Mouse (Mus musculus) granulocyte monocyte progenitor cell, adult 5-6 weeks (primary cell): ENCODE results near the gene Pth1r. TPM values are rescaled to one million over a fixed set of nuclear protein-coding genes. Genes with fewer than 3 reads are reported as not detected.

Experiments used
- ATAC-seq: replicated peaks from 2 replicates; pipeline ENCODE4 v1.8.0; 2016; ENCODE audit warnings: mild to moderate bottlenecking, moderate TSS enrichment, inconsistent platforms; ENCODE audit not compliant: poor library complexity, severe bottlenecking
- total RNA-seq, 2 experiments: library from RNA; stranded (forward) in 1 of 2; stranded (reverse) in 1 of 2; fragments of 200-712, 200-1000 nt in 1 of 2; fragments of >200 nt in 1 of 2; fragmentation: Nextera tagmentation in 1 of 2; gene quantifications; 2 replicates each; pipeline ENCODE4 v1.2.3; 2014 to 2017

Pth1r gene
- total RNA-seq (2014; fragmentation: Nextera tagmentation) (1.2 TPM in 1 of 2 replicates, not detected in the other), total RNA-seq (2017) (0.10 and 2.5 TPM in 2 replicates)

DNA sequence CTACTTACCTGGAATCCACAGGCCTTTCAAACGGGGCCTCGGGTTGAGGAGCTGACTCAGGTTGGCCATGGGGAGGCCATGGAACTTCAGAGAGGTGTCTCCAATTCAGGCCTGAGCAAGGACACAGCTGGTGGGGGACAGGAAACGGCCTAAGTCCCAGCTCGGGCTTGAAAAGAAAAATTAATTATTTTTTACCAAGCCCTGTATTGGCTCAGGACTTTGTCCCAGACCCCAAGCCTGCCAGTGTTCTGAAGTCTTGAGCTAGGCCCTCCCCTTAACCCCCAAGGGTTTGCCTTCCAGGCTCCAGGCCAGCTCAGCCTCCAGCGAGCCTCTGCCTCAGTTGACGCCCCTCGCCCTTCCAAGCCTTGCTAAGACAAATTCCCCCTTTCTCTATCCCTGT, at the start of gene Pth1r:
TSS of gene Pth1r (minus strand) at position 185 of the 400 bp plus-strand sequence.
- ATAC-seq, result no peak

DNA sequence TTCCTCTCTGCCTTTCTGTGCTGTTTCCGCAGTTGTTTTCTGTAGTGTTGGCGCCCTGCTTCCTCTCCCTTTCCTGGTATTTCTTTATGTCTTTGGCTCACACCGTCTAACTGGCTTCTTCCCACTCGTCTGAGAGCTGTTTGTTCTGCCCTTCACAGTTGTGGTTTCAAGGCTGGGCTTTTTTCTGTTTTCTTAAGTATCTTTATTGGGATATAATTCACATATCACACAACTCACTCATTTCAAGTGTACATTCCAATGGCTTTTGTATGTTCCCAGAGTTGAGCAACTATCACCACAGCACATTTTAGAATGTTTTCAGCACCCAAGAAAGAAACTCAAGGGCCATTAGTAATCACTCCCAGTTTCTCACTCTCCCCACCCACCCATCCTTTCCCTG, 43.5 kb upstream of the Pth1r start:
- ATAC-seq, result no peak

DNA sequence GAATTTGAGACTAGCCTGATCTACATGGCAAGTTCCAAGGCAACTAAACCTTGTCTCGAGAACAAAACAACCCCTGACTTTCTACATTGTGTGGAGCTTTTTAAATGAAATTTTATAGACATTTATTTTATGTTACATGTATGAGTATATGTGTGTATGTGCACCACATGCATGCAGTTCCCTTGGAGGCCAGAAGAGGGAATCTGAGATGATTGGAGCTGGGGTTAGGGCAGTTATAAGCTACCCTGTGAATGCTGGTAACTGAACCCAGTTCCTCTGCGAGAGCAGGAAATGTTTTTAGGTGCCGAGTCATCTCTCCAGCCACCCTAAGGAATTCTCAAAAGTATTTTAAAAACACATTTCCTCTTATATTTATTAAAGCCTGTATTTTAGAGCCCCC, 41.2 kb upstream of the Pth1r start:
- ATAC-seq, result no peak

DNA sequence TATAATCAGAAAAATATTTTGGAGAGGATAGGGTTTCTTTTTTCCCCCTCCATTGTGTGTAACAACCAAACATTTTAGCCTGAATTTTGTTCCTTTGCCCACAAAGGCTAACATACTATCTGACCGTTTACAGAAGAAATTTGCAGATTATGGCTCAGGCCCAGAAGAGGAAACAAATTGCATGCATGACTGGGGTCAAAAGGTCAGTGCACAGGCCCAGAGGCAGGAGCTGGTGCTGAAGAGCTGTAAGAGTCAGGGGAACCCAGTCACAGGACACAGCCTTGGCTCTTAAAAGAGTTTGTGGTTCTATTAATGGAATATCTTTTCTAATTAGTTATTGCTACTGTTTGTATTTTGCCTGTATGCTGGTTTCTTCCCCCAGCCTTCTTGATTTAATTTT, 36.7 kb upstream of the Pth1r start:
- ATAC-seq, result no peak

DNA sequence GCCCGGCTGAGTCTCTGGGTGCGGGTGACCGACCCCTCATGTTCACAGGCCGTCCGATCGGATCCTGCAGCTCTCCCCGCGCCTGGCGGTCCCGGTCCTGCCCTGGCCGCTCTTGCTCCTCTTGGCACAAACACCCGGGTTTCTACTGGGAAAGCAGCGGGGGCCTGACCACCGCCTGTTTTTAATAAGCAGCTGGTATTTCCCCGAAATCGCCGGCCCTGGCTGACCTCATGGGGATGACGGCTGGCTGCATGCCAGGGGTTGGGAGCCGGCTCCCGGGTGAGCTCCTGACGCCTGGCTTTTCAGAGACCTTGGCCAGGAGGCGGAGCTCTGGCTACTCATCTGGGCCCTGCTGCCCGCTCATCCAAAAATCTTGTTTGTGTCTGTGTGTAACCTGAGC, 34.8 kb upstream of the Pth1r start:
- ATAC-seq, result peak; percentile 20; the same call in 1 of the 2 replicates

DNA sequence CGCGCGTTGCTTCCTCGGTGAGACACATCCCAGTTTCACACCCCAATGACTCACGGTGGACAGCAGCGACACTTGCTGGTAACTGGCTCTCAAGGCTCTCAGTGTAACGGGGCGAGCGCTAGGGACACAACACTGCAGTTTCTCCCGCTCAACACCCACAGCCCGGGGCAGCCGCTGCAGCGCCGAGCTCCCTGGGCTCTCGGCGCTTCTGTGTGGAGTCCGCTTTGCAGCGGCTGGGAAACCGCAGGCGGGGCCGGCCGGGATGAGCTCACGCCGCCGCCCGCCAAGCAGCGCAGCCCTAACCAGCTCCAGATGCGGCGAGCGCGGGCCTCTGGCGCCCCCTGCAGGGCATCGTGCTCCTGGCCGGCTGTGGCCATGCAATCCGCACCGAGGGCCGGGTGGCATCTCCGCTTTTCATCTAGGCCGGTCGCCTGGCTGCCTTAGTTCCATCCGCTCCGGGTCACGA, 34.3 kb upstream of the Pth1r start:
- ATAC-seq, result peak; percentile 90

DNA sequence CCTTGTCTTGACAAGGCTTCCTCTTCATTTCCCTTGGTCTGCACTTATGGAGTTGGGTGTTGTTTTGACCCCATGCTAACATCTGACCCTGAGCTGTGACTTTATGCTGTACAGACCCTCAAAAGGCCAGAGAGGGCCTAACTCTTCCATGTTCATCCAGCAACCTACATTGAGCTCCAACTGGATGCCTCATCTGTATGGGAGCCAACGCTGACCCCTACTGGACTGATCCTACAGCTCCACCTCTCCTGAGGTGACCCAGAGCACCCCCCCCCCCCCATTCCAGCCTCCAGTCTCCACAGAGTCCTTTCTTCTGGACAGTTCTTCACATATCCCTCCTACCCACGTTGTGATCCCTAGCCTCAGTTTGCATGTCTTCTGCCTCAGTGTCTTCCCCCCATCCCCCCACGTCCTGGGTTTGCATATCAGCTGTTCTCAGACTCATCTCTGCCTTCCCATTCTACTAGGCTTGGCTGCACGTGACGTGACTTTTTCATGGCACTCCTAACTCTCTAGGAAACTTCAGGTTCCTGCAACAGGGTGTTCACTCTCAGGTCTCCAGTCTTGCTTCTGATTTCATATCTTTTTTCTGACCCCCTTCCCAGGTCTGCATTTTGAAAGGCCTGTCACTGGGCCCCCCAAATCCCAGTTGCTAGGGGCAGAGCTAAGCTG, 32.4 kb upstream of the Pth1r start:
- no peak for ATAC-seq

DNA sequence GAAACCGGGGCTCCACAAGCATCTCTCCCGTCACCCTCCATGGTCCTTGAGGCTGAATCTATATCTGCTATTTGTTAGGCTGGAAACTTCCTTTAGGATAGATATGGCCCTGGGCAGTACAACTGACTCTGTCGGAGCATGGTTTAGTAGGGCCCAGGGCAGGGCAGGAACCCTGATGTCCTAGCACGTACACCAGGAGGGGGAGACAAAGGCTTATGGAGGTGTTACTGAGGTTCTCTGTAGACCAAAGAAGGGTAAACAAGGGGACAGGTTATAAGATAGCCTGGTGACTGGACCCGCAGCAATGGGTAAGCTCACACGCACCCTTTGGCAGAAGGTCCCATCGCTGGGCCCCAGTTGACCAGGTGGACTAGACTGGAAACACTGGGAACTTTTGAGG, 31.6 kb upstream of the Pth1r start:
- no peak for ATAC-seq

DNA sequence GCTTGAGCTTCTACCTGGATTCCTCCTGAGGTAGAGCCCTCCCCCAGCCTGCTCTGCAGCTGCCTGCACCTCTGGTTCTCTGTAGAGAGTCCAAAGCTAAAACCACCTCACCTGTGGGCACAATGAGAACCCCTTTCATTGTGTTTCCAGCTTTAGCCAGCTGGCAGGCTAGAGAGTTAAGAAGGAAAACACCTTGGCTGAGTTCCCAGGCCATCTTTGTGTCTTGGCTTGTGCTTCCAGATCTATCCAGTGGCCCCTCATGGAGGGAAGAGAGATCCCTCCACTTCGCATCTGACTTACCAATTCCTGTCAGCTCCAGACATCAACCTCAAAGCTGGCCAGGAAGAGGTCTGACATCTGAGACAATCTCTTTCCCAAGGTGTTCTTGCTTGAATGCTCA, 31.2 kb upstream of the Pth1r start:
- no peak for ATAC-seq

DNA sequence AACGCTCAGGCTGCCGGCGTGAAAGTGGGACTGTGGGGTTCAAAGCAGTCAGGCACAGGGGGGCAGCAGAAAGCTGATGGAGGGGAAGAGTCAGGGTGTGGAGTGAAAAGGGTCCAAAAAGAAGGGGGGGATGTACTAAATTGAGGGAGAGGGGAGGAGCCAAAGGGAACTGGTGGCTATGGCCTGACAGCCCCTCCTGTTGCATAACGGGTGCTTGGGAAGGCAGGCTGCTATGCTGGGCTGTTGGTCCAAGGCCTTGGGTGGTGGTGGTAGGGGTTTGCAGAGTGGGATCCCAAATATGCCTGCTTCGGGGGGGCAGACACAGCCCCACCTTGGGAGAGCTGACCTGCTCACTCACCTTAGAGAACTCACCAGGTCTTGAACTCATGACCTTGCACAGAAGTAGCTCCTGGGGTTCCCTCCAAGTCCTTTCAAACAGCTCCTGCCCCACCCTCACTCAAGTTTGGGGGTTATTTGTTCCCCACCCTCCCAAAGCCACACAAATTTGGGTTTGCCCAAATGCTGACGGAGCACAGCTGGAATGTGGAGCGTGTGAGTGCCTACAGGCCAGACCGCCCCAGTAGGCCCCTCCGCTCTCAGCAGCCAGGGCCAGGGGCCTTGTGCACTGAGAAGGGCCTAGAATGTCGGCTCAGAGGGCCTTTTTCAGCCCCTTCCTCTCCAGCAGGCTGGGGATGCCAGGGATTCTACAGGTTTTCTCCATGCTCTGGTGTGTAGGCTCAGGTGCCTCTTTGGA, 28.5 kb upstream of the Pth1r start:
- ATAC-seq, result no peak

DNA sequence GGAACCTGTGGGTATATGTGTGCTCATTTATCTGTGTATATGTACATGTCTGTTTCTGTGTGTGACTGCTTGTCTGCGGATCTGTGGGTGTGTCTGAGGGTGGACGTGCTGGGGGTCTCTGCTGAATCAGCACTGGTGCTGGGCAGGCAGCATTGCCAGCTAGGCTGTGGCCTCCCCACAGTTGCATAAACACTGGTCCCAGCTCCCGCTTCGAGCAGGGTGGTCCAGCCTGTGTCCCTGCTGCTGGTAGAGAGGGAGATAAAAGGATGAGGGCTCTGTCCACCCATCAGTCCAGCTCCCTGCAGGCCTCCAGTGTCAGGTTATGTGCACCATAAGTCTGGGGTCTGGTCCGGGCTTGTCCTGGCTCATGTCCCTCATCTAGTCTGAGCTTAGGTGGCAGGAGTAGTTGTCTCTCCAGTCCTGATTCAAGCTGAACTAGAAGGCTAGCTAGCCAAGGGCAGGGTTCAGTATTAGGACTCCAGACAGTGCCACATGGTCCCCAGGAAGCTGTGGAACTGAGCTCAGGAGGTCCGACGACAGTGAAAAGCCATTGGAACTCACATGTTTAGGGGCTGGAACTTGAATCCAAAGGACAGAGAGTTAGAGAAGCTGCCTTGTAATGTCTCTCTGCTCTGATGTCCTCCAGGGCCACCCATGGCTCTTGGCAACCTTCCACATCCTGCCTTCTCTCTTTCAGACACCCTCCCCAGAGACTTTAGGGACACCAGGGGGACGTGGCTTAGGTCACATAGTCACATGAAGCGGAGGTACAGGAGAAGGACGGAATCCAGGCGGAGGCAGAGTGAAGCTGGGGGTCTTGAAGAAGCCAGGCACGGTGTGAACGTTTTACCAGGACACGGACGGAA, 27.7 kb upstream of the Pth1r start:
- no peak for ATAC-seq

DNA sequence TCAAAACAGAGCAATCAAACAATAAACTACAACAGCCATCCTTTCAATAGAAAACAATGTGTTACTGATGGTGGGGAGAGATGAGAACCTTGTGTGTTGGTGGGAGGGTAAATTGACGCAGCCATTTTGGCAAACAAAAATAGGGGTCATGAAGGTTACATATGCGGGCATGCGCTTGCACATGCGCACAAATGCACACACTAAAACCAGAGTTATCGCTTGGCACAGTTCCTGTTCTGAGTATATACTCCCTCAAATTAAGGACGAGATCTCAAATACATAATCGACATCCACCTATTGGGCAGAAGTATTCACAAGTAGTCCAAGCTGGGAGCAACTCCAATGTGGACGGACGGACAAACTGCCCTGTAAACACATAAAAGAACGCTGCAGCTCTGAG, 25.4 kb upstream of the Pth1r start:
- no peak for ATAC-seq

DNA sequence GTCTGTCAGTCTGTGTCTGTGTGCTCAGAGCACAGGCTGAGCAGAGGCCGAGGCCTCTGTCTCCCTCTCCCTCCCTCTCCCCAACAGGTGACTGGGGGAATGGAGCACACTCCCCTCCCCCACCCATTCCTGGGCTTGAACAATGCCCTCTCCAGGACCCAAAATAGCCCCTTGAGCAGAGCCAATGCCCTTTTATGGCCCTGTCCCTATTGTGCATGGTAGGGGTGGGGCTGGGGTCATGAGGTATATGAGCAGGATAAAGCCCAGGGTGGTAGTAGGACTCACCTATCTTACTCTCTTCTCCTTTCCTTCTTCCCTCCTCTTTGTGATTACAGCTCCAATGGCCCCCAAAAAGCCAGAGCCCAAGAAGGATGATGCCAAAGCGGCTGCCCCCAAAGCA, 16.5 kb upstream of the Pth1r start:
- ATAC-seq, result no peak

DNA sequence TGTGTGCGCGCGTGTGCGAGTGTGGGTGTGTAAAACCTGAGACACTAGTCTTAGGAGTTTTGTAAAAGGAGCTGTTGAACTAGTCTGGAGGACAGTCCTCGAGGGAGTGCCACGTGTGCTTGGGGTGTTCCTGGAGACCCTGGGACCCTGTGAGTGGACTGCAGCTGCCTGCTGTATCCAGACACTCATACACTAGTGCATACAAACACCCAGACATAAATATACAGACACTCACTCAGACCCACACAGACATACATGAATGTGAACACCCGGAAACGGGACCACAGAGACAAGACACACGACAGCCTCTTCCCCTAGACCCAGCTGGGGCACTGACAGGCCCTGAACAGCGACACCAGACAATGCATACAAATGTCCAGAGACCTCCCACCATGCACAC, 15.8 kb upstream of the Pth1r start:
- ATAC-seq, result no peak

DNA sequence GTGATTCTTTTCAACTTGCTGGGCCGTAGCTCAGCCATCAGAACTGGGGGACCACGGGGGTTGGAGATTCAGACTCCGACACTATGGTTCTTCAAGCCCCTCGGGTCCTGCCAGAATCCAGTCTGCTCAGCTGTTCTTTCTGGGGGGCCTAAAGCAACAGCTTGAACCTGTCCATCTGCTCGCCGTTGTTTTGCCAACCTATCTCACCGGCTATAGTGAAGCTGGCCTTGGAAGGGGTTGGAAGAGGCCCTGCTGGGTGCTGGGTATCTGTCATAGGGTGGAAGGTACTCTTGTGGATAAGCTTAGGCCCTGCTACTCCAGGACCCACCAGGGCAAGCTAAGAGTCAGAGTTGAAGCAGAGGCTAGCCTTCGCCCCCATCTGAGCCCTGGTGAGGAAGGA, 13.9 kb upstream of the Pth1r start:
- no peak for ATAC-seq

DNA sequence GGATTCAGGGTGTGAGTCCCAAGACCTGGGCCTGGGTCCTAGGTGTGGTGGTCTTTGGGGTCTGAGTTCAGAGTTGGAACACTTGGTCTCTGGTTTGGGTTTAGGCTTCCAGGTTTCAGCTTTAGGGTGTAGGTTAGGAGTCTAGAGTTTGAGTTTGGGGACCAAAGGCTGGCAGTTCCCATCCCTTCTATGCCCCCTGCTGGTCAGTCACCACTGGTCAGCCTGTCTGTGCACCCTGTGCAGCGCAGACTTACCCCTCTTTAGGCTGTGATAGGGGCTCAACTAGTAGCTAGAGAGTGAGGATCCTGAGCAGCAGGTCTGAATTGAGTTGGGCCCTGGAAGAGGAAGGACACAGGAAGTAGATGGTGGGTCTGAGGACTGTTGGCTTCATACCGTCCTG, 12.3 kb upstream of the Pth1r start:
- ATAC-seq, result peak; percentile 72

DNA sequence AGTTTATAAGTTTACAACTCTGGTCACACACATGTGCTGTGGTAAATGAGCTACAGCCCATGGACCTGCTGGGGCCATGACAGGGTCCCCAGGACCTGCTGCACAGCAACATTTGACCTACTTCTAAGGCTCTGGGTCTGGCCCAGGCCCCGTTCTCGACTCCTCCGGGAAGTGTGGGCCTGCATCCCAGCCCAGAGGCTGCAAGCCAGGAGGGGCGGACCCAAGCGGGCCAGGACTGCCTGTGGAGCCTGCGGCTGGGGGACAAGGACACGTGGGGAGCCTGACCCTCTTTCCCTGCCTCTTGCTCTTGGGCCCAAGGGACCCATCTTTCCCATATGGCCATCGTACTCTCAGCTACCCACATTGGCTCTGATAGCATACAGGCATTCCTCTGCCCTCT, 11.7 kb upstream of the Pth1r start:
- no peak for ATAC-seq

DNA sequence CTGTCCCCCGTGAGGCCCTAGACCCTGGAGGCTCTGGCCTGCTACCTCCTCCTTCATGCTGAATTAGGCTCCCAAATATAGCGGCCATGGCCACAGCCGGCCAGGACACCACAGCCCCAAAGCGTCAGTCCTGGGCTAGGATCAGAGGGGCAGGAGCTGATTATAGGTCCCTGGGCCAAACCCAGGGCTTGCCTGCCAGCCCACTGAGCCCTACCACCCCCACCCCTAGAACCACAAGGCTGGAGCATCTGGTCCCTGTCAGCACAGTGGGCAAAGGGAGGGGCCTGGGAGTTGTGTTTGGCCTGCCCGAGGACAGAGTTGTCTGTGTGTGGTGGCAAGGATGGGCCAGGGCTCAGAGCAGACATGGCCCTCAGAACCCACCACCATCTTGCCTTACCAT, 10.9 kb upstream of the Pth1r start:
- no peak for ATAC-seq

DNA sequence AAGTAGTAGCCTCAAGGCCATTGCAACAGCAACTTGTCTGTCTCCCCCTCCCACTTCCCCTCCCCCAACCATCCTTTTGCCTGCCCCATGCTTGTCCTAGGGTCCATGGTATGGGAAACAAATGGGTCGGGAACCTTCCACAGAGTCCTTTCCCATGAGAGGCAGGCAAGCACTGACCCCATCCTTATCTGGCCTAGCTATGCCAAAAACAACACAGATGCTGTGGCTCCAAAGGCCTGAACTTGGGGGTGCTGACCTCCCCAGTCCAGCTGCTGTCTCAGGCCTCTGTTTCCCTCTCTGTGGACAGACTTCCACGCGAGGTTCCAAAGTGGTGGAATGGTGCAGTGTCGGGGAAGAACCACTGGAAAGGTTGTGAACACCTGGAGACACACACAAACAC, 6.8 kb upstream of the Pth1r start:
- no peak for ATAC-seq

DNA sequence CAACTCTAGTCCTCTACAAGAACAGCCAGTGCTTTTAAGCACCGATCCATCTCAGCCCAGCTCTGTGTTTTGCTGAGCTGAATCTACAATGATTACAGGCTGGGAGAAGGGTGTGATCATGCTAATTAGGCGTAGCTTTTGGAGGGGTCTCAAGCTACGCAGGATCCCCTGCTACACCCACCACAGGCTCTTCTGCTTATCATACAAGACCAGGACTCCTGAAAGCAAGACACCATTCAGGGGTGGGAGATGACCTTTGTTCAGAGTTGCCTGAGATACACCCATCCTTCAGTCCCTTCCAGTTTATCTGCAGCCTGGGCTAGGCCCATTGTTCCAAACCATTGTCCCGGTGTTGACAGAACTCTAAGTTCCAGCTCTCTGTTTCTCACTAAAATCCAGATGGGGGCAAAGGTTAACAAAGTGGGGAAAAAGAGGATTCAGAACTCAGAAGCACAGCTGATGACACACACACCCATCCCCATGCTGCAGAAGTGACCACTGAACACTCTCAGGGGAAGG, 6.0 kb upstream of the Pth1r start:
- no peak for ATAC-seq

DNA sequence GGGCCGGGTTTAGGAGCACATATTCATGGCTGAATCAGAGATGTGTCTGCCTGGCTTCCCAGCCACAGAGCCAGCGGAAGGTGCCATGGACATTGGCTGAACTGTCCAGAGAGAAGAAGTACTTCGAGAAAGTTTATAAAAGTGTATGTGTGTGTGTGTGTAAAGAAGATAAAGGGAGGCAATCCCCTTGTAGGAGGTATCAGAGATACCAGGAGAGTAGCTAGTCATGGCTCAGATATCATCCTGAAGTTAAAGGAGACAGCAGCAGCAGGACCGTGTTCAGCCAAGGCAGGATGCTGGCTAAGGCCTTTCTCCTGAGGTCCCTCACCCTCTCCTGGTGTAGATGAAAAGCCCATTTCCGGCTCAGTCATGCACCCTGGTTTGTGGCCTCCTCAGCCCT, 4.5 kb upstream of the Pth1r start:
- no peak for ATAC-seq
